Mouse (Mus musculus) limb, embryonic 15.5 days (tissue): ENCODE measurements around the gene Rrad. TPM values are rescaled to one million over a fixed set of nuclear protein-coding genes. Genes with fewer than 3 reads are reported as not detected.

Experiments used
- ATAC-seq: fragments of 200-750 bp; cut with Nextera tagmentation; 2 replicates; pipeline ENCODE4 v1.8.0; 2017; ENCODE audit warnings: low read depth, moderate TSS enrichment; ENCODE audit not compliant: insufficient number of reproducible peaks, low FRiP score, low TSS enrichment
- H3K27ac ChIP-seq: fragments of 300-500 bp; sonication (generic); 2 replicates; pipeline ENCODE4 v1.5.1; 2015; ENCODE audit warnings: moderate library complexity, mild to moderate bottlenecking, inconsistent platforms
- H3K27me3 ChIP-seq: fragments of 300-500 bp; sonication (generic); 2 replicates; pipeline ENCODE4 v1.6.1; 2015; ENCODE audit warnings: inconsistent platforms
- H3K36me3 ChIP-seq: fragments of 300-500 bp; sonication (generic); 2 replicates; pipeline ENCODE4 v1.6.1; 2015; ENCODE audit warnings: inconsistent platforms
- H3K4me1 ChIP-seq: fragments of 300-500 bp; sonication (generic); 2 replicates; pipeline ENCODE4 v1.6.1; 2015; ENCODE audit warnings: inconsistent platforms
- H3K4me2 ChIP-seq: fragments of 300-500 bp; sonication (generic); 2 replicates; pipeline ENCODE4 v1.6.1; 2015; ENCODE audit warnings: mild to moderate bottlenecking, inconsistent platforms
- H3K4me3 ChIP-seq: fragments of 300-500 bp; sonication (generic); 2 replicates; pipeline ENCODE4 v1.5.1; 2015; ENCODE audit warnings: mild to moderate bottlenecking, inconsistent platforms
- H3K9ac ChIP-seq: fragments of 300-500 bp; sonication (generic); 2 replicates; pipeline ENCODE4 v1.6.1; 2015; ENCODE audit warnings: inconsistent platforms
- H3K9me3 ChIP-seq: fragments of 300-500 bp; sonication (generic); 2 replicates; pipeline ENCODE4 v1.6.1; 2016; ENCODE audit warnings: inconsistent platforms
- WGBS: fragments of 180-500 bp; shearing (Covaris S2); methylation state at CpG from one replicate; pipeline ENCODE4 v1.1.7; 2015; 5-methylcytosine and 5-hydroxymethylcytosine counted together
- polyA plus RNA-seq: library from polyadenylated mRNA; unstranded; fragments of >200 nt; fragmentation: Nextera tagmentation; extraction: Ambion mirVana; gene quantifications from 2 replicates; pipeline ENCODE4 v1.2.1, GENCODE M21; 2015

Rrad gene
- polyA plus RNA-seq, 1 experiment from 2014 or later, result 25.9 TPM

DNA sequence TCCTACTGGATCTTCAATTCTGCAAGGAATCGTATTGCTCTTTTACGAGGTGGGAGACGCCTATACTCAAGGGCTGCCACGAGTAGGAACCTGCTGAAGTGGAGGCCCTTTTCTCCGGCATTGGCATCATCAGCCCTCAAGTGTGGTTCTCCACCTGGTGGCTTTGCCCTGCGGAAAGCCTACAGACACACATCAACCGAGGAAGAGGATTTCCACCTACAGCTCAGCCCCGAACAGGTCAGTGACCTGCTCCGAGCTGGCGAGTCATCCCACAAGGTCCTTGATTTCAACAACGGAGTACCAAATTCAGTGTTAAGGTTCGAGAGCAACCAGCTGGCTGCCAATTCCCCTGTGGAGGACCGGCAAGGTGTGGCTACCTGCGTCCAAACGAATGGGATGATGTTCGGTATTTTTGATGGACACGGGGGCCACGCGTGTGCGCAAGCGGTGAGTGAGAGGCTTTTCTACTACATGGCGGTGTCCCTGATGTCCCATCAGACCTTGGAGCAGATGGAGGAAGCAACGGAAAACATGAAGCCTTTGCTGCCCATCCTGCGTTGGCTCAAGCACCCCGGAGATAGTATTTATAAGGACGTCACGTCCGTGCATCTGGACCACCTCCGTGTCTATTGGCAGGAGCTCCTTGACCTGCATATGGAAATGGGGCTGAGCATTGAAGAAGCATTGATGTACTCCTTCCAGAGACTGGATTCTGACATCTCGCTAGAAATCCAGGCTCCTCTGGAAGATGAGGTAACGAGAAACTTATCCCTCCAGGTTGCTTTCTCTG lies 37.4 kb downstream of the Rrad start:
- H3K27me3 ChIP-seq, result no peaks in the 10 kb centered on the region

DNA sequence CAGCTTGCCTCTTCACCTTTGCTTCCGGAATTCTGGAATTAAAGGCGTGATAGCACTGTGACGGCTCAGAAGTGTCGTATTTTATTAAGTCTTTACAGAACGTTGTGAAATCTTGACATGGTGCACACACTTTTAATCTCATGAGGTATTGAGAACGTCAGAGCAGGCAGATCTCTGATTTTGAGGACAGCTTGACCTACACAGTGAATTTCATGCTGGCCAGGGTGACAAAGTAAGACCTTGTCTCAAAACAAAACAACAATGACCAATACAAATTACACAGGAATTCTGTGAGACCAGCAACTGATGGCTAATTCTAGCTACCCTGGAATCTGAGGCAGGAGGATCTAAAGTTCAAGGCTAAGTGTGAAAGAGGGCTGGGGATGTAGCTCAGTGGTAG lies 38.6 kb downstream of the Rrad start:
- peaks cover 24% of the 10 kb centered on the region for H3K36me3 ChIP-seq
- H3K4me1 ChIP-seq, result peaks cover 13% of the 10 kb centered on the region
- no peak overlapping the region for H3K4me3 ChIP-seq
- no peaks in the 10 kb centered on the region for H3K27me3 ChIP-seq
- no peak overlapping the region for H3K9ac ChIP-seq
- no peaks in the 10 kb centered on the region for H3K9me3 ChIP-seq
- H3K27ac ChIP-seq, result no peak overlapping the region
- no peak for ATAC-seq
- WGBS, result 59% methylated on average over 6 of the region's 6 CpGs
- H3K4me2 ChIP-seq, result 0 out of 2 replicates have a peak overlapping the region, but pooled peaks have one; percentile 69

More for the DNA sequence above, 37.4 kb downstream of the Rrad start:
- no peak overlapping the region for H3K4me3 ChIP-seq
- H3K9me3 ChIP-seq, result no peaks in the 10 kb centered on the region
- H3K36me3 ChIP-seq, result peaks cover 24% of the 10 kb centered on the region
- H3K4me1 ChIP-seq, result peaks cover 13% of the 10 kb centered on the region
- ATAC-seq, result no peak
- H3K9ac ChIP-seq, result no peak overlapping the region
- WGBS, result 87% methylated on average over 31 of the region's 31 CpGs
- no peak overlapping the region for H3K4me2 ChIP-seq
- H3K27ac ChIP-seq, result no peak overlapping the region

DNA sequence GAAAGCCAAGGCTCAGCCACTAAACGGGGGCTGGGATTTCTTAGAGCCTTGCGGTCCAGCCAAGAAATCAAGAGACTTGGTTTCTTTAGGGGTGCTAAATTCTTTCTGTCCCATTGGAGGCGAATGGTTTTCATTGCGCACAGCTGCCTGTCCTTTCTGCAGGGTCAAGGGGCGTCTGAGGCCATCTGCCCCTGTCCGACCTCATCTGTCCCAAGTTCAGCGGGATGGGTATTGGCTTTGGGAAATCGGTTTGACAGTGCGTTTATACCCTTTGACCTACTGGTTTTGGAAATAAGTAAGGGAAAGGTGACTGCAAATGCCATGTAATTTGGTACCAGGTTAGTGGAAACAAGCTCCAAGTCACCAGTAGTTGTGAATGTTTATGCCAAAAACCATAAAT lies 39.3 kb downstream of the Rrad start:
- Histone ChIP-seq H3K36me3 (peaks cover 24% of the 10 kb centered on the region), H3K4me1 (peaks cover 13% of the 10 kb centered on the region), H3K9ac (peak overlapping the region; percentile 29), H3K4me3 (peak overlapping the region; percentile 56), H3K9me3 (no peaks in the 10 kb centered on the region), H3K27ac (peak overlapping the region; percentile 73), H3K4me2 (peak overlapping the region; percentile 69), H3K27me3 (no peaks in the 10 kb centered on the region)
- 3% methylated on average over 9 of the region's 9 CpGs for WGBS
- ATAC-seq, result no peak

DNA sequence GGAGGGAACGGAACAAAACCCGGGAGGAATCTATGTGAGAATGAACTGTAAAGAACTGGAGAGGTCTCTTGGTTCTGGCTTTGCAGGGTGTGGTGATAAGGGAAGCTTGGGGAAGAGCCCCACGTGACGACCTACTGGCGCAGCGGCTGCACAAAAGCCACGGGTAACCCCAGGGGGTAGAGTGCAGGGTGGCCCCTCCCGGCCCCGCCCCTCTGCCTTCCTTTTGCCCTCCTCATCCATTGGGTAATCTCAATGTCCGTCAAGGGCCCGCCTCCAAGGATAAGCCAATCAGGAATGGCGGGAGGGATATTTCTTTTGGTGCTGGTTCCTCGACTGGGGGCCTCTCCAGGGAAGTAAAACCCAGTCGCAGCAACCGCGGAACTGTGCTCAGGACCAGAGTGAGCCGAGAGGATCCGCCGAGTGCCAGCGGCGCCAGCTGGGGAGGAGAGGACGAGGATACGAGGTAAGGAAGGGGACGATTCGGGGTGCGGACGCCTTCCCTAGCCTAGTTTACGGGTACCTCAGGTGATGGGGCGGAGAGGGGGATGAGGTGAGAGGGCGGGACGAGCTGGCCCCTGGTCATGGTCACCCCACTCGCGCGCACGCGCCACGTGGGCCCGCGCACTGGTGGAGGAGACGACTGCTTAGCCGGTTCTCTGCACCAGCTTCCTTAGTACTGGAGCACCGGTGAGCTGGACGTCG lies 39.8 kb downstream of the Rrad start, which contains the start of gene Pdp2:
Pdp2 (plus strand) TSS at position 319 of the 702 bp plus-strand sequence.
- Histone ChIP-seq H3K4me2 (peak within 1 kb of the TSS; percentile 69), H3K4me1 (peaks cover 13% of the 10 kb centered on the region), H3K9ac (peak within 1 kb of the TSS; percentile 29), H3K27ac (peak within 1 kb of the TSS; percentile 73), H3K4me3 (peak within 1 kb of the TSS; percentile 56), H3K27me3 (no peaks in the 10 kb centered on the region), H3K9me3 (no peaks in the 10 kb centered on the region), H3K36me3 (peaks cover 22% of the 10 kb centered on the region)
- peak; percentile 89 for ATAC-seq
- WGBS, result under 1% methylated on average over 44 of the region's 44 CpGs

DNA sequence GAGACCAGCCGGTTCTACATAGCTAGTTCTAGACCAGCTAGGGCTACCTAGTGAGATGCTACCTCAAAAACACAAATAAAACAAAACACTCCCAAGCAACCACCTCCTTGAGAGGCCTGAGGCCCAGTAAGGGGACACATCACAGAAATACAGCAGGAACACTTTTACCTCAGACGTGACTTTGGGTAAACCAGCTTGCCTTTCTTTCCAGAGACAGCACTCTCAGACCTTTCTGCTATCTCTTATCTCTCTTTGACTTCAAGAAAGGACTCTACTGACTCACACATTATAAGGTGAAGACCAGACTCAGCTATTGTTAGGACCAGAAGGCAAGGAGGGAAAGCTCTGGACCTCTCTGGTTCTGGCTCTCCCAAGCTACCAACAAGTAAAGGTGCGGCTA lies 40.8 kb downstream of the Rrad start:
- Histone ChIP-seq H3K27ac (no peak overlapping the region), H3K4me3 (no peak overlapping the region), H3K4me2 (no peak overlapping the region), H3K36me3 (peaks cover 17% of the 10 kb centered on the region), H3K9me3 (no peaks in the 10 kb centered on the region), H3K27me3 (no peaks in the 10 kb centered on the region), H3K9ac (no peak overlapping the region), H3K4me1 (peaks cover 13% of the 10 kb centered on the region)
- 94% methylated on average over 3 of the region's 3 CpGs for WGBS
- no peak for ATAC-seq

DNA sequence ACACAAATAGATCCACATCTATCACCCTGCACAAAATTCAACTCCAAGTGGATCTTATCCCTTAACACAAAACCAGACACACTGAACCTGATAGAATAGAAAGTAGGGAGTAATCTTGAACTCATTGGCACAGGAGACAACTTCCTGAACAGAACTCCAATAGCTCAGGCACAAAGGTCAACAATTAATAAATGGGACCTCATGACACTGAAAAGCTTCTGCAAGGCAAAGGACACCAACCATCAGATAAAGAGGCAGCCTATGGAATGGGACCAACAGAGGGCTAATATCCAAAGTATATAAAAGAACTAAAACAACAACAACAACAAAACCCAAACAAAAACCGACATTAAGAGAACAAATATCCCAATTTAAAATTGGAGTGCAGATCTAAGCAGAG lies 46.6 kb downstream of the Rrad start:
- Histone ChIP-seq H3K4me1 (no peaks in the 10 kb centered on the region), H3K9ac (no peak overlapping the region)
- ATAC-seq, result no peak

More for the DNA sequence above, 46.6 kb downstream of the Rrad start:
- H3K27ac ChIP-seq, result no peak overlapping the region
- H3K36me3 ChIP-seq, result no peaks in the 10 kb centered on the region
- H3K4me2 ChIP-seq, result no peak overlapping the region
- no peaks in the 10 kb centered on the region for H3K27me3 ChIP-seq
- no peak overlapping the region for H3K4me3 ChIP-seq
- 54% methylated on average over 1 of the region's 1 CpGs for WGBS
- no peaks in the 10 kb centered on the region for H3K9me3 ChIP-seq

Other genes with a start within 250 kb of the Rrad start
- 1.7 and 2.7 TPM in 2 replicates for gene Cmtm4, start 235.5 kb downstream of the Rrad start, polyA plus RNA-seq
- gene Dync1li2, start 188.3 kb downstream of the Rrad start, polyA plus RNA-seq, result 53.7 and 62.8 TPM in 2 replicates
- 0.40 and 0.42 TPM in 2 replicates for gene Terb1, start 121.4 kb downstream of the Rrad start, polyA plus RNA-seq
- gene Nae1, start 96.7 kb downstream of the Rrad start, polyA plus RNA-seq, result 92.1 and 93.8 TPM in 2 replicates
- gene Car7, start 96.6 kb downstream of the Rrad start, polyA plus RNA-seq, result 1.0 and 1.2 TPM in 2 replicates
- 8.8 and 10.1 TPM in 2 replicates for gene Pdp2, start 39.9 kb downstream of the Rrad start, polyA plus RNA-seq
- 1.4 and 2.1 TPM in 2 replicates for gene Cdh16, start 6.9 kb downstream of the Rrad start, polyA plus RNA-seq
- 83.0 and 92.9 TPM in 2 replicates for gene Ciao2b, start 10.6 kb upstream of the Rrad start, polyA plus RNA-seq
- not detected in 2 replicates for gene Ces2a, start 102.7 kb upstream of the Rrad start, polyA plus RNA-seq
- gene Ces2b, start 200.2 kb upstream of the Rrad start, polyA plus RNA-seq, result 0.19 and 0.31 TPM in 2 replicates
- not detected in 2 replicates for gene Ces2c, start 215.7 kb upstream of the Rrad start, polyA plus RNA-seq